Mouse (Mus musculus): ENCODE measurements around the gene Nkapd1.
"Not testable (repeated sequence)": the region's sequence is repeated elsewhere in the genome, so short reads cannot be mapped to it uniquely, and the experiment has no call there.

Gene Nkapd1

DNA sequence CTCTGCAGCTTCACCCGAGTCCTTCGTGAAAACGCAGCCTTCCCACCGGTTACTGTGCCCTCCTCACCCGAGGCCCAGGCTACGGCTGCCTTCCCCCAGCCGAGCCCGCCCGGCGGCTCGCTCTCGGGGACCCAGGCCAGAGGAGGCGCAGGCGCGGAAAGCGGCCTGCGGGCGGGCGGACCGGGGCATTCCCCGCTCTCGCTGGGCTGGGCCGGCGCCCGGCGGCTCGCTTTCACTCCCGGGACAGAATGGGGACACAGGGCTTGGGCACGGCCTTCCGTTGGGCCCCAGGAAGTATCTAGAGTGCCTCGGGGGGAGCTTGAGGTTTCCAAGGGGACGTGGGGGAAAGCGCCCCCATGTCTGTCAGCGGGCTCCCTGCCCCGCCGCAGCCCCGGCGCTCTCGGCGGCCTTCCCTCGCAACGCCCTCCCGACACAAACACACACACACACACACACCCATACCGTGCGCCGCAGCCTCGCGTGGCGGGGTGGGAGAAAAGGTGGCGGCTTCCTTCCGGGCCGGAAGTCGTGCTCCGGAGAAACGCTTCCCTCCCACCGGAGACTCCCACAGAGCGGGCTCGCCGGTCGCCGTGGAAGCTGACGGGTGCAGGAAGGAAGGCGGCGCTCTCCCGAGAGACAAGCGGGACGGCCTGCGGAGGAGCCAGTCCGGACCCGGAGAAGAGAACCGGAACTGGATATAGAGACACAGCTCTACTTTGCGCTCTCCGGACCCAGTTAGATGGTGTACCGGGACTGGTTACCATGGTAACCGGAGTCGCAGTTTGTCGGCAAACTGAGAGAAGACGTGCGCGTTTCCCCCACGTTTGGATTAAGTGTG lies at the start of gene Nkapd1, which contains the start of gene Pih1d2:
Nkapd1 (minus strand) TSS at position 699 of the 838 bp plus-strand sequence.
Pih1d2 (plus strand) TSS at position 556 of the 838 bp plus-strand sequence.
- peak; percentile 93 for DNase-seq (ENCODE audit: low read depth, low spot score)

DNA sequence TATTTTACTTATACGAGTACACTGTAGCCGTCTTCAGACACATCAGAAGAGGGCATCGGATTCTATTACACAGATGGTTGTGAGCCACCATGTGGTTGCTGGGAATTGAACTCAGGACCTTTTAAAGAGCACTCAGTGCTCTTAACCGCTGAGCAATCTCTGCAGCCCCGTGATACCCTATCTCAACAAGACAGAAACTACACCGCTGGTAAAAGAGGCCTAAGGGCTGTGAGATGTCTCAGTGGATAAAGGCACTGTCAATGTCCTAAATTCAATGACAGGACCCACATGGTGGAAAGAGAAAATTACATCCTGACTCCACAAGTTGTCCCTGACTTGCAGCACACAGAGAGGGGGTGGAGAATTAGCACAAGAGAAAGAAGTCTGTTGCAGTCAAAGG lies 49.2 kb upstream of the Nkapd1 start:
- DNase-seq (ENCODE audit: low read depth, low spot score): no peak

DNA sequence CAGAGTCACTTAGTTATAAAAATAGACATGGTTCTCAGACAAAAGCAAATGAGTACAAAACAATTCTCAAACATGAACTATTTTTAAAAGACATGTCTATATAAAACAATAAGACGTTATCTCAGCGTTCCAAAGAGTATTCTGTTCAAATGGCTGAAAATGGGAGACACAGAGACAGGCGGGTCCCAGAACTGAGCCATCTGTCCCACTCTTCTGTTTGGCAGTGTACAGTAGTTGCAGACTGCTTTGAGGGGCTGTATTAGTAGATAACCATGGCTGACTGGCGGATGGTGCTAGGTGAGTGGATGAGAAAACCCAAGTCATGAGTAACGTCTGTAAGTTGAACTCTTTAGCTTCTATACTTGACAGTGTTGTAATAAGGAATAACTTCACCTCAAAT lies 47.6 kb upstream of the Nkapd1 start:
- no peak for DNase-seq (ENCODE audit: low read depth, low spot score)

DNA sequence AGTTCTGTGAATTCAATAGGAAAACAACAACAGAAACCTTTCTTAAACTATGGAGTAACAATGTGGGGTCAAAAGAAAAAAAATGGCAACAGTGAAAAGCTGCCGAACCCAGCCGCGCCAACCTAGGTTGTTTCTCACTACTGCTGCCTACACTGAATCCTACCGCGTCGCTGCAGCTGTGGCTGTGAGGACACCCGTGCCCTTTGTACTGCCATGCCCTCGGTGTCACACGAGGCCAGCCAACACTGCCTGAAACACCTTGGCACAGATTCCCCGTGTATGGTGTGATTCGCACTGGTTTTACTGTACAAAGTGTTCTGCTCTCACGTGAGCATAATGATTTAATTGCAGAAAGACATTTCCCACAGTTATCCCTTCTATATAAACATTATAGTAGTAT lies 43.2 kb upstream of the Nkapd1 start:
- DNase-seq (ENCODE audit: low read depth, low spot score): peak; percentile 14

DNA sequence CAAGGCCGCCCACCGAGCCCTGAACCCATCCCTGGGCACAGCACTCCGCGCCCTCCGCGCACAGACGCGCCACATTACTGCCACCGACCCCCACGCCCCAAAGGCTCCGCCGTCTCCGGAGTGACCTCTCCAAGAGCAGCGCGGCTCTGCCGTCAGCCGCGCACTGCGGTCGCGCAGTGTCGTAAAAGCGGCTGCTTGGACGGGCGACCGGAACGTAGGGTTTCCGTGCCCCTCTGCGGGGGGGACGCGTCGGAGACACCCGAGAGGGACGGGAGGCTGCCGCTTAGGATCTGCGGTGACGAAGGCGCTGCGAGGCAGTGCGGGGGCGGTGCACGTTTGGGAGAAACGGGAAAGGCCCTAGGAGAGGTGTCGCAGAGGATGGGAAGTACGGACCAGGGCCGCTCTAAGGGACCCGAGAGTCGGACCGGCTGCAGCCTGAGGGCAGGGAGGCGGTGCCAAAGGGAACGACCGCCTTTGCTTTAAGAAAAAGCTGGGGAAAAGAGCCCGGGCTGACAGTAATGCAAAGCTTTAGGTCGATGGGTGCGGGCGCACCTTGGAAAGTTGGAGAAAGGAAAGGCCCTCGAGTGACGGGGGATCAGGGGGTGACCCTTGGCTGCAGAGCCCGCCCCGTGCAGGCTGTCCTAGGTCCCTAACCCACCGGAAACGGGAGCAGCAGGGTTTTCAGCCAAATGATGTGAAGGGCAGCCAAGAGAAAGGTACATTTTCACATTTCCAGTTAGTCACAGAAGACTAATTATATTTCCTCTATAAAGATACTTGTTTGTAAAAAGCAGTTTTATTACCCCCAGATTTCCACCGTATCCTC lies 42.3 kb upstream of the Nkapd1 start, which contains the start of gene Dlat:
Dlat (minus strand) TSS at position 389 of the 826 bp plus-strand sequence.
- DNase-seq (ENCODE audit: low read depth, low spot score): peak; percentile 92

DNA sequence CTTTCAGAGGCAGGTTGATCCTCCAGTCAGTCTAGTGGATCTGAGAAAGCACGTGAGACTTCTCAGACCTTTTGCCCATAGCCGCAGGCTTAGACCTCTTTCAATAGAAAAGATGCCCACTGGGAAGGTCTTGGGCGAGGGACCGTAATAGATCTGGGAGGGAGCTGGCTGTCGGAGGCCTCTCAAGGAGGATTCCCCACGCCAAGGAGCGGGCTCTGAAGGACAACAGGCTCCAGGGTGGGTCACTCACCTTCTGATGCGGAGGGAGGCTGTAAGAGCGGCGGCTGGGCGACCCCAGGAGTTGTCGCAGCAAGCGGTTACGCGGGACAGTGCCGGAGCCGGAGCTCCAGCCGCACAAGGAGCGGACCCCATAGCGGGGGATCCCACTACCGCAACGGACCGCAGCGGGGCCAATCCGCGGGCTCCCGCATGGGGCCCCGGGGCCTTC lies 41.7 kb upstream of the Nkapd1 start:
- DNase-seq (ENCODE audit: low read depth, low spot score): peak; percentile 27

DNA sequence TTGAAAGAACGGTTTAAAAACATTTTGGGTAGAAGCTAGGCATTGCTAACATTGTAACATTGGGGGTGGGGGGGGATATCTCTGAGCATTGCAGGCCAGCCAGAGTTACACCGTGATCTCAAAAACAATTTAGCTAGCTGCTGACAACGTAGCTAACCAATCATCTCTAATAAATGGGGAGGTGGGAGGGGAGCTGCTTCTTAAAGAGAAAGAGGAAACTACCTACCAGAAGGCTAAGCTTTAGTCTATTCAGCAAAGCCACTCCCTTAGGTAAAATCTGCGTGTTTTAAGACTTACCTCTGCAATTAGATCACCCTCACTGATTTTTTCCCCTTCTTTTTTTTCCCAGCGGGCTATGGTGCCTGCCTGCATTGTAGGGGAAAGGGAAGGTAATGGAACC lies 41.1 kb upstream of the Nkapd1 start:
- DNase-seq (ENCODE audit: low read depth, low spot score): no peak

DNA sequence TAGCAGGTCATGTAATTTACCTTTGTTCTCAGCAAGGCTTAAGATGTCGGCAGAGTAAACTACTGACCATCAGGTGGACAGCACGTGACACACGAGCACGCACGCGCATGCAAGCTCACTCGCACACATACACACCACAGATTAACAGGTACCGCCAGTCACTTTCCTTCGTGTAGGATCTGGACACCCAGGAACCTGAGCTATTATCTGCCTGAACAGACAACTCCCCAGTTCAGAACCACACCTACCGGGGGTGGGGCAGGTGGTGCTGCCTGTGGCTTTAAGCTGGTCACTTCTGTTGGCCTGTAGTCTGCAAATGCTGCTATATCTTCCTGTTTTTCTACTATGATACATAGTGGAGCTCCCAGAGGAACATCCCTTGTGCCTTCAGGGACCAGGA lies 33.2 kb upstream of the Nkapd1 start:
- DNase-seq (ENCODE audit: low read depth, low spot score): no peak

DNA sequence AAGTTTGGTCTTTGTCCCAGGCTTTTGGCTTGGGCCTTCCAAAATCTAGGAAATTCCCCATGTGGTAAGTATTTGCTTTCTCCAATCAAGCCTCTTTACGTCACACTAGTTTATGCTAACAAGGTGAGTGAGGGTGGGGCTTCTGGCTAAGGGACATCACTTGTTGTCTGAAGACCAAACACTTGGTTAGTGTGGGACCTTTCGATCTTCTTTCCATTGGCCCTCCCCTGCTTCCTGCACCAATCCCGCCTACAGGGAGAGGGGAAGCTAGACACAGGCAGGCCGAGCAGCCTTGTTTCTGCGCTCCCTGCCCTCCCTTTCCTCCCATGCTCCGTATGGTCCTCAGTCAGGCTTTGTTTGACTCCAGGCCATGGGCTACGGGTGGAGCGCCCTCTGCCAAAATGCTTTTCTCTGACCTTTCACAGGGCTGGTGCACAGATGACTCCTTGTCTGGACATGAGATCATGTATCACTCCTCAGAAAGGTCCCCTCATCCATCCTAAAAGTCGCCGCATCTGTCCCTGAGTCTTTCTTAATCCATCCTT lies 29.6 kb upstream of the Nkapd1 start:
- DNase-seq (ENCODE audit: low read depth, low spot score): peak; percentile 85

DNA sequence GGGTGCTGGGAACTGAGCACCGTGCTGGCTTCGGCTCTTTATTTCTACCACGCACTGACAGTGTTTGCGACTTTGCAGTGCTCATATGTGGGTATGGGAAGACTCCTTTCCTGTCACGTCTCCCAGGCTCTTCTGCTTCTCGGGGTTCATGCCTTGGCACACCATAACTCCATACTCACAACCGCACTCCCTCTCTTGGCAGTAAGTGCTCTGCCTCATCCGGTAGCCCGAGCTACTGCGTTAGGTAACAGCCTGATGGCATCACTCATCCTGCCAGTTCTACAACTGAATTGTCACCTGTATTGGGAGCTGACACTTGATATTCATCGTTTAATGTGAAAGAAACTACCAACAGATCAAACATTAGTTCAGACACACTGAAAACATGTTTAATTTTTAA lies 17.0 kb upstream of the Nkapd1 start:
- DNase-seq (ENCODE audit: low read depth, low spot score): no peak

DNA sequence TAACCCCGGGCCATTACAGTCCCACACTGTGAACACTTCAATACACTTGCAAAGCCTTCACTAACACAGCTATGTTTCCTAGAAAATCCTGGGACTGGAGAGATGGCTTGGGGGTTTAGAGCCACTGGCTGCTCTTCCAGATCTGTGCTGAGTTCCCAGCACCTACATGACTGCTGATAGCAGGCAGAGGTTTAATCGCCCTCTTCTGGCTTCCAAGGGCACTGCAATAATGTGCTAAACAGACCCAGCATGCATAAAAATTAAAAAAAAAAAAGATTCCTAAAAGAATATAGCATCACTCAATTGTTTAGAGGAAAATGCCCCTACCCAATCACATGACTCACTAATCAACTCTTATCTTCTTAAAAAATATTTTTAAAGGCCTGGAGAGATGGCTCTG lies 15.8 kb upstream of the Nkapd1 start:
- no peak for DNase-seq (ENCODE audit: low read depth, low spot score)

DNA sequence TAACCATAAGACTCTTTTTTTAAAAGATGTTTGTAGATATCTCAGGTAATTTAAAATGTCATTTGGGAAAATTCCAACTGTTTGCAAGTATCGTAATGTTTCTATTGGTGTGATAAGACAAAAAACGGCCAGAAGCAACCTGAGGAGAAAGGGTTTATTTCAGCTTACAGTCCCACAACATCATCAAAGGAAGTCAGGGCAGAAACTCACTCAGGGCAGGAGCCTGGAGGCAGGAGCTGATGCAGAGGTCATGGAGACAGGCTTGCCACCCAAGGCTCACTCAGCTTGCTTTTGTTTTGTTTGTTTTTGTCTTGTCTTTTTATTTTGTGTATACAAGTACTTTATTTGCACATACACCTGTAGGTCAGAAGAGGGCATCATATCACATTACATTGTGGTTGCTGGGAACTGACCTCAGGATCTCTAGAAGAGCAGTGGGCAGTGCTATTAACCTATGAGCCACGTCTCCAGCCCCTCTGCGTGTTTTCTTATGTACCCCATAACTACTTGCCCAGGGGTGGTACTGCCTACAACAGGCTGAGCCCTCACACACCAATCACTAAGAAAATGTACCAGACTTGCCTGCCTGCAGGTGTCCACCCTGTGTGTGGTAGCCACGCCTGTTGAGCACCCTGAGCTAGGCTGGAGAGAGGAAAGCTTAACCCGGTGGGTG lies 14.9 kb upstream of the Nkapd1 start:
- peak; percentile 10 for DNase-seq (ENCODE audit: low read depth, low spot score)

DNA sequence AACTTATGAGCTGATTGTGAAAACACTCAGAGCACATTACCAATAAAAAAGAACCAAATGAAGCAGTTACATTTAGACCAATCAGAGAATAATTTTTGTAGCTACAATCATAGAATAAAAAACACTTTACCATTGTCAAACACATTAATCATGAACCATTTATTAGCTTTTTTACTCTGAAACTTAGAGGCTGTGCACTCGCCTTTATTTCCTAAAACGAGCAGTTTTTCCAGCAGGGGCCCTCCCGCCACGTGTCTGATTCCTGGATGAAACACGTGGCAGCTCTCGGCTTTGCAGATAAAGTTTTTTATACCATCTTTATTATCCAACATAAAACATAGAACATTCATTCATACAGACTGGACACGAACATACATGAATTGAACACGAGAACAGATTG lies 13.6 kb upstream of the Nkapd1 start:
- not testable (repeated sequence) for DNase-seq (ENCODE audit: low read depth, low spot score)

DNA sequence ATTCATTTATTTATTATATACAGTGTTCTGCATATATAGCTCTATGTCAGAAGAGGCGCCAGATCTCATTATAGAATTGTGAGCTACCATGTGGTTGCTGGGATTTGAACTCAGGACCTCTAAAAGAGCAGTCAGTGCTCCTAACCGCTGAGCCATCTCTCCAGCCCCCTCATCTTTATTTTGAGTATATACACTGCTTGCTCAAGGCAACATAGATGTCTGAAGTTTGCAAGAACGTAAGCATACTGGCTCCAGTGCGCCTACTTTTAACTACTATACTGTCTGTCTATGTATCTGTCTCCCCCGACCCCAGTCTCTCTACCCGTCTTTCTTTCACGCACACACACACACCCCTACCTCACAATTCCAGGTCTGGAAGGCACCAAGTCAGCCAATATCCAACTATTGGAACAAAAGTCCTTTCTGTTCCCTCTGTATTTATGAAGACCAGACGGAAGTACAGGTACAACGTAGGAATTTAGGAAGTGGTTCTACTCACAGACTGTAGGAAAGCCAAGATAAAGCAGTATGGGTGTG lies 598 bp upstream of the Nkapd1 start:
- no peak for DNase-seq (ENCODE audit: low read depth, low spot score)

DNA sequence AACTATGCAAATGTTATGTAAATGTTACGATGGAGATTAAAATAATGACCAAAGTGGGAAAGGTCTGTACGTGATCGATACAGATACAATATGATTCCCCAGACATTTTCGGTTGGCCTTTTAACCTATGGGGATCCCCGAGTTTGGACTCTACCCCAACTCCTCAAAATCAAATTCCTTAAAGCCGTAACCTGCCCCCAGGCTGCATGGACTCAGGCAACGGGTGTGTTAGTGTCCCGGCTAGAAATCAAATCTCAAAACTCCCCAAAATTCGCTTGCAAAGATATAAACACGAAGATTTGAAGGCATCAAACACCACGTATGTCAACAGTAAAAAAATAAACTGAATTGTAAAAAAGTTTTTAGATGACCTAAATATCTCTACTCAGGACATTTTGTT lies 1.1 kb downstream of the Nkapd1 start:
- no peak for DNase-seq (ENCODE audit: low read depth, low spot score)

DNA sequence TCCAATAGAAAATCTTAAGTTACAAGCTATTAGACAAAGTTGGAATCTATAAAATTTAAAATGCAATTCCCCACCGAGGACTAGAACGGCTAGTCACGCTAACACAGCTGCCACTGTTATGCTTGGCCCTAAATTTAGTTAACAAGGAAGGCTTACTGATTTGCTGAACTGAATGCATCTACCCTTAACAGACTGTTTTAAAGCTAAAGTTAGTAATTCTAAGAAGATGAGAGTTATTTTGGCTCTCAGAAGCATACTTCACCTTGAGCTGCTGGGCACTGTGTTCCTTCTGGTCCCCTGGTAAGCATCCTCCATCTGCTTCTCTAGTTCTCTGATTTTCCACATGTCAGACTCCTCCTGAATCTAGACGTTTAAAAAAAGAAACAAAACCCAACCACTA lies 5.1 kb downstream of the Nkapd1 start:
- DNase-seq (ENCODE audit: low read depth, low spot score): no peak

DNA sequence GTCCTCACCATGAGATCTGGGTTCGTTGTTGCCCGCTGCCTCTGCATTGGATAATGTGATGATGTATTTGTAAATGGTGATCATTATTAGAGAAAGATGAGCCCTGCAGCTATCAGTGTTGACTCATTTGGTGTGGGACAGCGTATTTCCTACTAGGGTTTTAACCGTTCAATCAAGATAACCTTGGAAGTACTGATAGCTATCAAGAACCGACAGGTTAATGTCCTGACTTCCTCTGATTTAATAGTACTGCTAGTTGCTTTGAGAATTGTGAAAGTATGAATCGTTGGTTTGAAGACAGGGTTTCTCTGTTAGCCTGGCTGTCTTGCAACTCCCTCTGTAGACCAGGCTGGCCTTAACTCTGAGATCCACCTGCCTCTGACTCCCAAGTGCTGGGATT lies 12.9 kb downstream of the Nkapd1 start:
- no peak for DNase-seq (ENCODE audit: low read depth, low spot score)

DNA sequence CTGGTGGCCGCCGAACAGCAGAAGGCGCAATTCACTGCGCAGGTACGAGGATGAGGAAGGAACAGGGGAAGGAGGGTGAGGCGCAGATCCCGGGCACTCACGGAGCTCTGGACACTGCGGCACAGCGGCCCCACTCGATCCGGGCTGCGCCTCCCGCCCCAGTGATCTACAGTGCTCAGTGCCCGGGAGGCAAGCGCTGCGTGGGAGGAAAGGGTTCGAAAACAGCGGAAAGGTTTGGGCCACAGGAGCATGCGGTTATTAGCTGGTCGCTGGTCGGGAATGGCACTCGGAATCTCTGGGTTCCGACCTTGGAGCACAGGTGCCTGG lies 13.3 kb downstream of the Nkapd1 start:
- DNase-seq (ENCODE audit: low read depth, low spot score): no peak

DNA sequence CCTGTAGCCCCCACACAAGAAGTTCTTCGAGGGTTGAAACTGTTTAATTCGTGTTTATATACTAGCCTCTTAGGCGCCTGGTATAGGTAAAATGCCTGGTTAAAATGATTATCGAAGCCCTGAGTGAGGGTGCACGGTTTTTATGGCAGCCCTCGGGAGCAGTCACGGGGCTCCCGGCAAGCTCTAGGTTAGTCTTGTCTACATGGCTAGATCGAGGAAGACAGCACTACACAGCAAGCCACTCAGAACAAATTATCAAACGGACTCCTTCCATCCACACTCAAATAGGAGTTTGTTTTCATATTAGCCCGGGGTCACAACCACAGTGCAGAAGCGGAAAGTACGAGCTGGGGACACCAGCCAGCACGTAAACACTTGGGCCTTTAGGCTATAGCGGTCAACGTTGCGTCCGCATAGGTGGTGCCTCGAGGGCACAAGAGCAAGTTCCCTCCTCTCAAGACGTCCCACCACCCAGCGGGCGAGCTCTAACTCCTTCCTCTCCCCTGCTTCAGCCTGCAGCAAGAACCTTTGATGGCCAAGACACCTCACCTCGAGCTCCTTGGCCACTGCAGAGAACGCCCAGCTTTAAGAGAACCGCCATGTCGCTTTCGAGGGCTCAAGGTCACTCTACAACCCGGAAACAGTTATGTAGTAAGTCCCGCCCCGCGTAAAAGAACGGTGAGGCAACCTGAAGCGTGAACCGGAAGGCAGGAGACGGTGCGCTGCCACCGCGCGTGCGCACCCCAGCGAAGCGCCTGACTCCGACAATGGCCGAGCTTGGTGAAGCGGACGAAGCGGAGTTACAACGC lies 13.9 kb downstream of the Nkapd1 start, which contains the start of the genes Sdhd and Timm8b:
Sdhd (minus strand) TSS at position 624 of the 809 bp plus-strand sequence.
Timm8b (plus strand) TSS at position 722 of the 809 bp plus-strand sequence.
- peak; percentile 97 for DNase-seq (ENCODE audit: low read depth, low spot score)

DNA sequence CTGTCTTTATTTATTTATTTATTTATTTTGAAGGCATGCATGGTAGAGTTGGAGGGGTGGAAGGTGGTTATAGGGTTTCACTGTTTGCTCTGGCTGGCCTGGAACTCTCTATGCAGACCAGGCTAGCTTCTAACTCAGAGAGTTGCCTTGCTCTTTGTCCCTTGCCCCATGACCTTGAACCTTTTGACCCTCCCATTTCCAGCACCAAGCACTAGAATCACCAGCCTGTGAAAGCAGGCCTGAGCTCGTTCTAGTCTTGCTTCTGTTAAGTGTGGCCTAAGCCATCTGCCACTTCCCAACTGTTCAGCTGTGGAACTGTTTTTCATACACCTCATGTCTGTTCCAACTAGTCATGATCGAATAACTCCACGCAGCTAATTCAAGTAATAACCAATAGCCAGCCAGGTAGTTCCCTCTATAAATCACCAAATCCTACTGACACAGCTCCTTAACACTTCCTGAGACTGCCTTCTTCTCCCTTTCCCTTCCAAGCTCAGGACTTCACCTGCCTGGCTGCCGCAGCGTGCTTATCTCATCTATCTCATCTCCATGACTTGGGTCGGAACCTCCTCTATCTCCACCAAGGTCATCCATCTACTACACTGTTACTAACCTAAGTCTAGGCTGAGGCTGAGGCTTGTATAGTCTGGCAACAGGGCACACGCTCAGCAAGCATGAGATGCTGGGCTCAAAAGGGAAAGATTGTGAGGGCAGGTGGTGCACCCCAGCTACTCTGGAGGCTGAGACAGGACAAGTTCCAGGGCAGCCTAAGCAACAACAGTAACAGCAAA lies 15.0 kb downstream of the Nkapd1 start:
- peak; percentile 60 for DNase-seq (ENCODE audit: low read depth, low spot score)

Data from ES-CJ7 (cell line).